Mouse (Mus musculus) kidney, adult 2 months (tissue): ENCODE results near the gene Spry2. TPM values are rescaled to one million over a fixed set of nuclear protein-coding genes. Genes with fewer than 3 reads are reported as not detected.

Experiments
- DNase-seq: peaks from one replicate; pipeline ENCODE4 v3.0.0; 2021
- H3K27ac ChIP-seq: fragments of 200-500 bp; 2 replicates; pipeline ENCODE4 v1.5.1; 2012; ENCODE audit warnings: low read depth, low read length, control low read depth, inconsistent platforms; ENCODE audit not compliant: insufficient read depth
- H3K27me3 ChIP-seq: fragments of 200-500 bp; replicated peaks from 2 replicates; pipeline ENCODE4 v1.6.1; 2012; ENCODE audit warnings: mild to moderate bottlenecking, moderate library complexity, low read length, inconsistent platforms; ENCODE audit not compliant: control insufficient read depth, insufficient read depth
- H3K36me3 ChIP-seq: fragments of 200-500 bp; 2 replicates; pipeline ENCODE4 v1.6.1; 2012; ENCODE audit warnings: mild to moderate bottlenecking, moderate library complexity, low read length, inconsistent platforms; ENCODE audit not compliant: control insufficient read depth, insufficient read depth
- H3K4me1 ChIP-seq: fragments of 200-500 bp; 2 replicates; pipeline ENCODE4 v1.6.1; 2011; ENCODE audit warnings: low read length; ENCODE audit not compliant: control insufficient read depth, insufficient read depth
- H3K4me3 ChIP-seq: fragments of 200-500 bp; 2 replicates; pipeline ENCODE4 v1.5.1; 2011; ENCODE audit warnings: mild to moderate bottlenecking, low read depth, low read length, control low read depth; ENCODE audit not compliant: insufficient read depth
- CTCF ChIP-seq: fragments of 200-500 bp; conservative IDR thresholded peaks from 2 replicates; pipeline ENCODE4 v1.5.1; 2011; ENCODE audit warnings: low read depth, mild to moderate bottlenecking, control low read depth, low read length, moderate library complexity, mixed read lengths; ENCODE audit not compliant: insufficient read depth, insufficient read length
- POLR2A ChIP-seq: fragments of 200-500 bp; IDR thresholded peaks from one replicate; pipeline ENCODE4 v1.6.1; 2011; ENCODE audit warnings: low read depth, low read length, control low read depth
- WGBS: fragments of 180-500 bp; shearing (Covaris S2); methylation state at CpG from one replicate; pipeline ENCODE4 v1.1.7; 2018; 5-methylcytosine and 5-hydroxymethylcytosine counted together
- polyA plus RNA-seq: library from polyadenylated mRNA; depleted of rRNA; stranded (reverse); fragments of >200 nt; gene quantifications from 2 replicates; pipeline ENCODE4 v1.2.3, GENCODE M21; 2012

The Spry2 gene
- polyA plus RNA-seq, 1 experiment: 14.3 TPM

DNA sequence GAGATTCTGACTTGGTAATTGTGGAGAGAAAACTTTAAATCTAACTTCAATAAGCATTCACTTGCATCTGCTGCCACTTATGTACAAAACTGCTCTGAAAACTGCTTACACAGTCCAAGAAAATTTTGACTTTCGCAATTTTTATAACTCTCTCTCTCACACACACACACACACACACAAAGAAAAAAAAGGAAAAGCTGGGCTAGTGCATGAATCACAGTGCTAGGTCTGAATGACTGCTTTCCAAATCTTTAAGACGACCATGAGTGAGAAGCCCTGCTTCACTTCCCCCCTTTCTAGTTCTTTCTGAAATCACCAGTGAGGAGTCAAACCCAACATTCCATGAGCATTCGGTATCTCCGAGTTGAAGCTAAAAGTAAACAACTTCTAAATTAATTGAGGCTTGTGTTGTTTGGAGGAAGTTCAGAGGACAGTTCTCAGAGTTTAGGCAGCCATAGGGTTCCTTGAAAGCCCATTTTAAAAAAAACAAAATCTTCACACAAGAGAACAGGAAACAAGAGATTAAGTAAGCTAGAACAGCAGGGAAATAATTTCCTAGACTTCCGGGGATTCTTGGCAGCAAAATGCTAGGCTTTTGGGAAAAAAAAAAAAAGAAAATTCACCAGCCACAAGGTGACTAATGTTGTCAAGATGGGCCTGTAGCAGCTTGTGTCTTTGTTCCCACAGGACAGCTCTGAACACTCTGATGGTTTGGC, 5.9 kb downstream of the Spry2 start:
- peak; percentile 65 for DNase-seq
- 38% methylated on average over 5 of the region's 5 CpGs for WGBS

DNA sequence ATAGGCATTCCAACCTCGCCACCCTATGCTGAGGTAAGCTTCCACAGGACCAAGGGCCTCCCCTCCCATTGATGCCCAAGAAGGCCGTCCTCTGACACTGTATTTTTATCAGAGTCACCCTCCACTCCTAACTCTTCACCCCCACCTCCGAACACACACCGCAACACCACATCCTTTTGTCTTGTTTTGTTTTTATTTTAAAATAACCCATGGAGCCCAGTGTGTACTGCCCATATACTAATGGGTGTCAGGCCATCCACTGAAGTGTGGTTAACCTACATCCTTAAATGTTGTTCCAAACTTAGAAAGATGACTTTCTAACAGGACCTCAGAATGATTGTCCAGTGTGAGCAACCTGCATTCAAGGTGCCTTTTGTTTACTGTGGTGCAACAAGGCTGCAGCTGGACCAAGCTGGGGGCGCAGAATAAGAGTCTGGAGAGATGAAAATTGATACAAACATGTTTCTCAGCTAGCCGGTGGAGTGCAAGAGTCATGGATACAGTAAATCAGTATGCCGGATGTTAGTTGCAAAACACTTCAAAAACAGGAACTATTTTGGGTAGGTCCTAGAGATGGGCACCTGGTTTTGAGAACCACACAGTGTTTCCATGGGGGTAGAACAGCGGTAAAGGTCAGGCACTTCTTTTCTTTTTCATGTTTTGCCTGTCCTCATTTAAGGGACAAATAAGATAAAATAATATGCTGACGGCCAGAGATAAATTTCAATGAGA, 9.8 kb downstream of the Spry2 start:
- Histone ChIP-seq H3K27me3 (no peaks in the 10 kb centered on the region), H3K4me1 (peaks cover 4% of the 10 kb centered on the region), H3K27ac (no peak overlapping the region), H3K4me3 (no peak overlapping the region), H3K36me3 (no peaks in the 10 kb centered on the region)
- TF ChIP-seq POLR2A: no peak
- TF ChIP-seq CTCF: no peak
- 88% methylated on average over 9 of the region's 9 CpGs for WGBS
- DNase-seq: no peak

More for the DNA sequence above, 5.9 kb downstream of the Spry2 start:
- H3K27me3 ChIP-seq: no peaks in the 10 kb centered on the region
- no peak for TF ChIP-seq CTCF
- TF ChIP-seq POLR2A: no peak
- peak overlapping the region; percentile 49; the same call in 1 of the 2 replicates for H3K27ac ChIP-seq
- no peaks in the 10 kb centered on the region for H3K36me3 ChIP-seq
- no peaks in the 10 kb centered on the region; the same call in none of the 2 replicates for H3K4me1 ChIP-seq
- H3K4me3 ChIP-seq: no peak overlapping the region

DNA sequence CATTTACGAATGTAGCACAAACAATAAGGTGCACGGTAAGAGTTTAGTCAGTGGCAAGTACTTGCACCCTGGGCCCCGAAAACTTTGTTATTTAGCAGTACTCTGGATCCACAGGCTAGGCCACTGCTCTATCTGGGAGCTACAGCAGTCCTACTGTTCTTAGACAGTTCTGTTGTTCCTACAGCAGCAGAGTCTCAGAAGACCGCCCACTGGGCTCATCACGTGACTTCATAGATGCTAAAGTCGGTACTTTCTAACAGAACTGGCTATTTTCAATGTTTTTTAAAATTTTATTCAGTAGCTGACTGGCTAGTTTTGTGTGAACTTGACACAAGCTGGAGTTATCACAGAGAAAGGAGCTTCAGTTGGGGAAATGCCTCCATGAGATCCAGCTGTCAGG, 11.4 kb downstream of the Spry2 start:
- no peak for DNase-seq
- H3K27me3 ChIP-seq: no peaks in the 10 kb centered on the region
- H3K27ac ChIP-seq: no peak overlapping the region
- TF ChIP-seq CTCF (no peak), POLR2A (no peak)
- 89% methylated on average over 6 of the region's 6 CpGs for WGBS
- no peak overlapping the region for H3K4me3 ChIP-seq
- H3K4me1 ChIP-seq: peaks cover 4% of the 10 kb centered on the region; the same call in 1 of the 2 replicates
- no peaks in the 10 kb centered on the region for H3K36me3 ChIP-seq

DNA sequence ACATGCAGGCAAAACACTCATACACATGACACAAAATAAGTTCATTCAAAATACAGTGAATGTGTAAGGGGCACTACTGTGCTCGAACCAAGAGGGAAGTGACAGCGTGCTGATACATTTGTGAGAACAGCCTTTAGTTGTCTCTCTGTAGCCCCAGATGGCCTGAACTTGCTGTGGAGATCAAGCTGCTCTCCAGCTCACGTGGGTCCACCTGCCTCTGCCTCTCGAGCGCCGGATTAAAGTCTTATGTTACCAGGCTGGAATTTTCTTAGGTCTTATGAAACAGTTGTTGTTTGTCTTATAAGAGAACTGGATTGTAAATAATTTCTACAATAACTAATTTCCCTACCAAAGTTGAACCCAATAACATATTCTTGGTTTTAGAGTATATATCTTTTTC, 13.4 kb downstream of the Spry2 start:
- TF ChIP-seq CTCF (no peak), POLR2A (no peak)
- no peaks in the 10 kb centered on the region for H3K27me3 ChIP-seq
- no peak overlapping the region for H3K27ac ChIP-seq
- no peak overlapping the region for H3K4me3 ChIP-seq
- WGBS: 93% methylated on average over 6 of the region's 6 CpGs
- no peak for DNase-seq
- H3K4me1 ChIP-seq: 0 out of 2 replicates have a peak, but pooled peaks cover 4% of the 10 kb centered on the region
- no peaks in the 10 kb centered on the region for H3K36me3 ChIP-seq

DNA sequence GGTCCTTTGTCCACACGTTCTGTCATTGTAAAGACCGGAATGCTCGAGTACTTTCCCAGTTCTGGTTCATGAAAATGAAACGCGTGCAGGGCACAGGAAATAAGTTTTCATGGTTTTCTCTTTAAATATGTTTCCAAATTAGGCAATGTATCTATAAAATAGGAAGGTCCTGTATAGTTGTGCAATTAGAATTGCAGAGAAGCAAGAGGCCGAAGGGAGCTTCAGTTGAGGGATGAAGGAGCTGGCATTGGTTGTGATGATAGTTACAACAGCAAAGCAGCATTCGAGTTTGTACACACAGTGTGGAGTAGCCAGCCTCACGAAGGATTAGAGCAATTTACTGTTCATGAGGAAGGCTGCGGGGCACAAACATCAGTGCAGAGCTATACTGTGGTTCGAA, 18.3 kb downstream of the Spry2 start:
- H3K4me3 ChIP-seq: no peak overlapping the region
- no peaks in the 10 kb centered on the region for H3K36me3 ChIP-seq
- no peak for DNase-seq
- WGBS: 91% methylated on average over 10 of the region's 10 CpGs
- H3K4me1 ChIP-seq: no peaks in the 10 kb centered on the region
- H3K27ac ChIP-seq: no peak overlapping the region
- H3K27me3 ChIP-seq: no peaks in the 10 kb centered on the region
- TF ChIP-seq CTCF: no peak
- TF ChIP-seq POLR2A: no peak

DNA sequence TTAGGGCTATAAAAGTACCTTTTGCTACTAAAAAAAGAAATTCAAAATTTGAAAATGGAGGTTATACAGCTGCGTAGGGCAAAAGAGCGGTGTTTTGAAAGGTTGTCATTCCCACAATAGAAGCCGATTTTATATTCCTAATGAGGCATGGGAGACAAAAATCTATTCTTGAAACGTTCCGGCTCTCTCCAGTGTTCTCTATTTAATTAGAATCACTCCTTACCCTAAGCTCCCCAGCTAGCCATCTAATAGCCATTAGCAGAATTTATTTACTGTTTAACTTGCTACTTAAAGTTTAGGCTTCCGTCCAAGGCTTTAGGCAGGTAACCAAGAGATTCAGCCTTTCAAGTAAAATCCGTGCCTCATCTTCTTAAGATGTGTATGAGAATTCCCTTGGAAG, 20.2 kb downstream of the Spry2 start:
- Histone ChIP-seq H3K4me3 (no peak overlapping the region), H3K27ac (no peak overlapping the region), H3K4me1 (0 out of 2 replicates have a peak, but pooled peaks cover 2% of the 10 kb centered on the region), H3K36me3 (no peaks in the 10 kb centered on the region), H3K27me3 (no peaks in the 10 kb centered on the region)
- 58% methylated on average over 7 of the region's 7 CpGs for WGBS
- TF ChIP-seq POLR2A (no peak), CTCF (no peak)
- DNase-seq: no peak

DNA sequence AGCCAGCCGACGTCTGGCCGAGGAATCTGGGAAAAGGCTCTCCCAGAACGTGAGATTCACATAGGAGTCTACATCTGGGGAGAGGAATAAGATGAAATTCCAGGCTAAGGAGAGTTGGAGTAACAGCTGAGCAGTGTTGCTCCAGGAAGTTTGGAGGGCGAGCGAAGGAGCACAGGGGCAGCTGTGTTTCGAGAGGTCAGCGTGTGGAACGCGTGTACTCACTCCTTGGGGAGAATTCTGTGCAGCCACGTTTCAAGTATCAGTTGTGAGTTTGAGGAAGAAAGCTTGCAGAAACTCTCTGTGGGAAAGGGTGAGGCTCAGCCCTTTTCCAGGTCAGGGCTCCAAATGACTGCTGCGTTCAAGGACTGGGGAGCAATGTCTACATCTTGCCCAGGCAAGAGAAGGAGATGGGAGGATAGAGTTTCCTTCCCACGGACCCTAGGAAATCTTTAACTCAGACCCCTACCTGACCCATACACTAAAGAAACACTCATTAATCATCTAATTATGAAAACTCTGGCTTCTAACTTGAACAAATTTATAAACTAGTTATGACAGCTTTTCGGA, 26.2 kb downstream of the Spry2 start:
- no peaks in the 10 kb centered on the region for H3K36me3 ChIP-seq
- peak overlapping the region; percentile 49; the same call in 1 of the 2 replicates for H3K27ac ChIP-seq
- TF ChIP-seq CTCF: no peak
- no peak for TF ChIP-seq POLR2A
- peak; percentile 60 for DNase-seq
- no peaks in the 10 kb centered on the region for H3K27me3 ChIP-seq
- H3K4me1 ChIP-seq: 0 out of 2 replicates have a peak, but pooled peaks cover 3% of the 10 kb centered on the region
- 22% methylated on average over 14 of the region's 14 CpGs for WGBS
- H3K4me3 ChIP-seq: no peak overlapping the region
